Comparison of ENCODE assay signal across 9 mouse cellular contexts in the genomic region with DNA sequence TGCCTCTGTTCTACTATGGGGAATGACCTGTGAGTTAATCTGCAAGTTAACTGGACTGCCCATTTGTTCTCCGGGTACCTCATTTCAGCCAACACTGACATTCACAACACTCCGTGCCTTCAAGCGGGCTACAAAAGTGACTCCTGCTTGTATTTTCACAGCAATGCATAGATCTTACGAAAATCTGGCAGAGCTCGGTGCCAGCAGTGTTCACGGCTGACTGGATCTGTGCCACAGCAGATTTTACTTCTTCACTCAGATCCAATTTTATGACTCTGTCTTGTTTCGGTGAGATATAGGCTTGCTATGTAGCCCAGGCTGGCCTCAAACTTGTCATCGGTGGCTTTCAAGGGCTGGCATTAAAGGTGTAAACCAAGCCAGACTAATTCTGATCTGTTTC. TPM values are rescaled to one million over a fixed set of nuclear protein-coding genes. Genes with fewer than 3 reads are reported as not detected.
DNase-seq lines count a peak whose midpoint lies in the region; ATAC-seq and TF ChIP-seq lines count a peak whose summit lies in the region.
"Had no signal": no experiment of that assay in that cellular context is flagged by ENCODE, and none has a peak within 500 bp of the region (broad histone marks: within the 10 kb centered on the region; RNA-seq: fewer than 3 reads in every experiment).

No protein-coding gene starts in this region.

- no peak overlapping the region for H3K9ac ChIP-seq in forebrain, embryonic 16.5 days (replicated peaks; ENCODE audit: low read depth, low read length)
- no peak overlapping the region for H3K9ac ChIP-seq in neural tube, embryonic 15.5 days (replicated peaks)

- no peaks in the 10 kb centered on the region for H3K27me3 ChIP-seq in forebrain, embryonic 16.5 days (replicated peaks; ENCODE audit: control insufficient read depth, insufficient read depth, low read length)
- no peaks in the 10 kb centered on the region for H3K27me3 ChIP-seq in neural tube, embryonic 15.5 days (replicated peaks)

- H3K36me3 ChIP-seq in forebrain, embryonic 16.5 days (ENCODE audit: control insufficient read depth, insufficient read depth) = no peaks in the 10 kb centered on the region
- H3K36me3 ChIP-seq in neural tube, embryonic 15.5 days = no peaks in the 10 kb centered on the region; the same call in 1 of the 2 replicates

- H3K4me3 ChIP-seq in forebrain, embryonic 16.5 days (replicated peaks; ENCODE audit: low read length) = no peak overlapping the region
- no peak overlapping the region for H3K4me3 ChIP-seq in neural tube, embryonic 15.5 days (replicated peaks)
- H3K4me3 ChIP-seq in gastrocnemius, adult 2 months = no peak overlapping the region

- peak; percentile 25 to 30 for DNase-seq in layer of hippocampus, adult 18-20 months (ENCODE audit: low spot score in 2 of 2)
- DNase-seq in layer of hippocampus, postnatal 10 days (ENCODE audit: low spot score in 2 of 2) = no peak
- peak; percentile 56 to 66 for DNase-seq in cerebellum, adult 18-20 months
- DNase-seq in heart, postnatal 36 days = no peak
- no peak for DNase-seq in gastrocnemius, adult 2 months
- DNase-seq: midbrain, embryonic 14.5 days had no signal

- no peak overlapping the region for H3K27ac ChIP-seq in forebrain, embryonic 16.5 days (ENCODE audit: low read length)
- peak overlapping the region; percentile 41; the same call in 1 of the 2 replicates for H3K27ac ChIP-seq in neural tube, embryonic 15.5 days (replicated peaks)
- no peak overlapping the region for H3K27ac ChIP-seq in gastrocnemius, adult 2 months

- H3K9me3 ChIP-seq in forebrain, embryonic 16.5 days (ENCODE audit: control insufficient read depth, low read length) = no peaks in the 10 kb centered on the region
- H3K9me3 ChIP-seq in neural tube, embryonic 15.5 days (replicated peaks) = no peaks in the 10 kb centered on the region

- 28% methylated on average over 8 of the region's 8 CpGs for WGBS in forebrain, embryonic 16.5 days
- WGBS in neural tube, embryonic 15.5 days = 58% methylated on average over 8 of the region's 8 CpGs

- no peak for TF ChIP-seq CTCF in gastrocnemius, adult 2 months (IDR thresholded peaks at IDR 0.05)

- 0 out of 2 replicates have a peak overlapping the region, but pooled peaks have one; percentile 0 for H3K4me2 ChIP-seq in forebrain, embryonic 16.5 days (ENCODE audit: low read length)
- H3K4me2 ChIP-seq in neural tube, embryonic 15.5 days = no peak overlapping the region

- intact Hi-C loops in heart, postnatal 36 days (cut with DNase I) = no loop called here
- intact Hi-C loops in gastrocnemius, adult 2 months (cut with DNase I) = no loop called here

- peaks cover 10% of the 10 kb centered on the region; the same call in 1 of the 2 replicates for H3K4me1 ChIP-seq in forebrain, embryonic 16.5 days (replicated peaks; ENCODE audit: control insufficient read depth, insufficient read depth, low read length)
- H3K4me1 ChIP-seq in neural tube, embryonic 15.5 days = peaks cover 15% of the 10 kb centered on the region

- ATAC-seq in forebrain, embryonic 16.5 days = peak; percentile 84
- ATAC-seq in neural tube, embryonic 15.5 days (ENCODE audit: low FRiP score) = 0 out of 2 replicates have a peak, but pooled peaks have one; percentile 18

RNA-seq across cellular contexts. Expression of gene Parp8, which starts 15.2 kb away (rescaled TPM):
- 10 to 100 TPM; 27.7 to 35.3 TPM for total RNA-seq in layer of hippocampus, adult 18-20 months (2021)
- 10 to 100 TPM; 62.3 to 69.5 TPM for total RNA-seq in layer of hippocampus, postnatal 10 days (2021)
- polyA plus RNA-seq in forebrain, embryonic 16.5 days (2015; fragmentation: Nextera tagmentation; extraction: Ambion mirVana) = 19.2 and 24.1 TPM in 2 replicates
- 30.3 and 39.9 TPM in 2 replicates for polyA plus RNA-seq in neural tube, embryonic 15.5 days (2015; fragmentation: Nextera tagmentation; extraction: Ambion mirVana)
- 10 to 100 TPM in 1 of 2 experiments, 1 to 10 TPM in 1; 8.4 to 11.8 TPM for total RNA-seq in heart, postnatal 36 days (2021)
- total RNA-seq in gastrocnemius, adult 2 months (2021) = 10 to 100 TPM; 12.9 to 14.5 TPM
- total RNA-seq: MEL had no signal

Comparison
In these comparisons a context has a peak if more than half of its experiments do, and no peak if none do; other contexts are left out.
1. DNase-seq: peak in layer of hippocampus, adult 18-20 months (2 of 2) and cerebellum, adult 18-20 months (2 of 2); none in layer of hippocampus, postnatal 10 days (0 of 2), heart, postnatal 36 days (0 of 2) and gastrocnemius, adult 2 months (single experiment).